Mouse (Mus musculus): Measurements from ENCODE around the gene Bud13. TPM values are rescaled to one million over a fixed set of nuclear protein-coding genes. Genes with fewer than 3 reads are reported as not detected.
A peak's percentile ranks its signal among the peaks of the same experiment; 100 is the strongest.
"Not testable (repeated sequence)": the region's sequence is repeated elsewhere in the genome, so short reads cannot be mapped to it uniquely, and the experiment has no call there.

Bud13 gene
- total RNA-seq, 2 experiments from 2014 or later, result 11.3 to 11.9 TPM

DNA sequence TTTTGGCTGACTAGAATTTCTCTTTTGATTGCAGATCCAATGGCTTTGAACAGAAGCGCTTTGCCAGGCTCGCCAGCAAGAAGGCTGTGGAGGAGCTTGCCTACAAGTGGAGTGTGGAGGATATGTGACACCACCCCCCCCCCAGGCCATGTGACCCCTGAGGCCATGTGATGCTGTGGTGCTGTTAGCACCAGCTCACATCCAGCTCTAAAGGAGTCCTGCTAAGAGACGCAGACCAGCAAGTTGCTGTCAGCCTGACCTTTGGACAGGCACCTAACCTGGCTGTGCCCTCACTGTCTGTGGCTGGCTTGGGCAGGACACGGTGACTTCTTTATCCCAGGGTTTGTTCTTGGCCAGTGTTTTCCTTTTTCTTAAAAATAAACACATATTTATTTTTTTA lies 15.6 kb downstream of the Bud13 start:
- no peak for DNase-seq (ENCODE audit: low spot score in 2 of 2)

- DNase-seq (ENCODE audit: low spot score in 2 of 2), result peak in 1 of 2 experiments; percentile 77
Measured at GRCm38 (mm10) chr9:46302142-46302541, 19.3 kb downstream of the Bud13 start.

DNA sequence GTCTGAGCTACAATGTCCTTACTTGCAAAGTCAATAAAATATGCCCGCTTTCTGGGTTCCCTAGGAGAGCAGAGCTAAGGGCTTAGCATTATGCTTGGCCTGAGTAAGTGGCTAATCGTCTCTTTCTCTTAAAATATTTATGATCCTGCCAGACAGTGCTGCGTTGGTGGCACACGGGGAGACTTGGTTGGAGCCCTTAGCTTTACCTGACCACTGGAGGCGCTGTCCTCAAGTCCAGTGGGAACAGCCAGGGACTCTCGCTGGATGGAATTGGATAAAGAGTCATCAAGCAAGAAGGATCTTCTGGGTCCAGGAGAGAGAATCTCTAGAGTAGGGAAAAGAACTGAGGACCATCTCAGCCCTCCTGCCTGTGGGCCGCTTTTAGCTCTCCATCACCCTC lies 26.3 kb downstream of the Bud13 start:
- no peak for DNase-seq (ENCODE audit: low spot score in 2 of 2)

DNA sequence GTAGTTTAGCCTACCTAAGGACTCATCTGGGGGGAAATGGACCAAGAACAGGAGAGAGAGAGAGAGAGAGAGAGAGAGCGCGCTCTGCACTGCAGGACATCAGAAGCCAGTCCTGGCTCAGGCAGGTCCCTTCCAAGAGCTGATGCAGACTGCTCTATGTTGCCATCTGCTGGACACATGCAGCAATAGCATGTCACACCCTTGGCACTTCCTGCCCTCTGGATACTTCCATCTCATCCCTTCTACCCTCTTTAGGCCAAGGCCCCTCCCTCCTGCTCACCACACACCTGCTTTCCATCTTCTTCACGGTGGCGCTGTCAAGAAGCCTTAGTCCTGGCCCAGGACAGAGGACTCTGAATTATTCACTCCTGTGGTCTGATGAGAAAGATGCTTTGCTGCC lies 31.7 kb downstream of the Bud13 start:
- peak; percentile 55 to 78 for DNase-seq (ENCODE audit: low spot score in 2 of 2)

- DNase-seq (ENCODE audit: low spot score in 2 of 2), result no peak
Measured at GRCm38 (mm10) chr9:46314921-46315320, 32.1 kb downstream of the Bud13 start.

GRCm38 (mm10) chr9:46315807-46316365 lies 33.1 kb downstream of the Bud13 start:
- DNase-seq (ENCODE audit: low spot score in 2 of 2), result peak; percentile 76 to 79

GRCm38 (mm10) chr9:46316388-46316787 lies 33.6 kb downstream of the Bud13 start:
- peak in 1 of 2 experiments; percentile 46 for DNase-seq (ENCODE audit: low spot score in 2 of 2)

- no peak for DNase-seq (ENCODE audit: low spot score in 2 of 2)
Measured at GRCm38 (mm10) chr9:46316909-46317308, 34.1 kb downstream of the Bud13 start.

DNA sequence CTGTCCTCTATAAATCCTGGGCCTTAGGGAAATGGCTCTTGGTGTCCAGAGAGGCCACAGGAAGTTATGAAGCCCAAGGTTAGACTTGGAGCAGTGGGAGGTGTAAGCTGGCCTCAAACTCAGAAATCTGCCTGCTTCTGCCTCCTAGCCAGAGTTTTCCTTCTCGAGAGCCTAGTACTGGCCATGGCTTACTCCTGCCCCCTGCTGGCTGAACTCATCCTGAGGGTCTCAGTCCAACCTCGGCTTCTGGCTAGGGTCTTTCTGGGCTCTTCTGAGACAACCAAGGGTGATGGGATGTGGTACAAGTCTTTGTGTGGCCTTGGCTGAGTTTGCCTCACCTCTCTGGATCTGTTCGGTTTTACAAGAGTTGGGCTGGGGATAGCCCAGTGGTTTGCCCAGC lies 35.1 kb downstream of the Bud13 start:
- no peak for DNase-seq (ENCODE audit: low spot score in 2 of 2)

GRCm38 (mm10) chr9:46319886-46320285 lies 37.1 kb downstream of the Bud13 start, which contains the start of gene 4931429L15Rik:
Gene 4931429L15Rik (minus strand): TSS chr9:46319986.
- DNase-seq (ENCODE audit: low spot score in 2 of 2), result not testable (repeated sequence)

GRCm38 (mm10) chr9:46320461-46320860 lies 37.7 kb downstream of the Bud13 start:
- DNase-seq (ENCODE audit: low spot score in 2 of 2), result no peak

- no peak for DNase-seq (ENCODE audit: low spot score in 2 of 2)
Measured at GRCm38 (mm10) chr9:46326694-46327405, 44.0 kb downstream of the Bud13 start.

GRCm38 (mm10) chr9:46327706-46328571 lies 45.1 kb downstream of the Bud13 start:
- no peak for DNase-seq (ENCODE audit: low spot score in 2 of 2)

DNA sequence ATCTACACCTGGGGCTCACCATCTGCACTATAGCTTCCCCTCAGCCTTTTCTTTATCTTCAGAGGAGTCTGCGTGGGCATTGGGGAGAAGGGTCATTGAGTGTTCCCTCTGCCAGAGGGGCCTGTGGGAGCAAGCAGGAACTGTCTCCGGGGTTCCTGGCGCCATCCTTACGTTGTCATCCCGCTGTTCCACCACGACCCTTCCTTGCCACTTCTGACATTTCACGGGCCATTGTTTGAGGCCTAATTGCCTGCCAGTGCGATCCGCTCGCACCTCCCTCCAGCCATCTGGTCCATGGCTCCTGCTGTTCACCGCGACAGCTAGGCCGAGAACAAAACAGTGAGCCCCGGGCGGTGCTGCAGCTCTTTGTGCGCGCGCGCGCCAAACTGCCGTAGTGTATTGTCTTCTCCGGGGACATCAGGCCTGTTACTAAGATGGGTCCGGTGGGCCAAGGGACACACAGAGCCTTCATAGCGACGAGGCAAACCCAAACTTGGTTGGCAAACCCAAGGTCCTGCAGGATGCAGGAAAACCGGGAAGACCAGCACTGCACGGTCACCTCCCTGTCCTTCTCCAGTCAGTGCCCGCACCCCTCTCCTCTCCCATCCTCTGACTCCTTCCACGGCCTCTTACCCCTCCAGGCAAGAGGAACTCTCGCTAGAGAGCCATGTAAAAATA lies 45.9 kb downstream of the Bud13 start:
- peak; percentile 61 to 83 for DNase-seq (ENCODE audit: low spot score in 2 of 2)

DNA sequence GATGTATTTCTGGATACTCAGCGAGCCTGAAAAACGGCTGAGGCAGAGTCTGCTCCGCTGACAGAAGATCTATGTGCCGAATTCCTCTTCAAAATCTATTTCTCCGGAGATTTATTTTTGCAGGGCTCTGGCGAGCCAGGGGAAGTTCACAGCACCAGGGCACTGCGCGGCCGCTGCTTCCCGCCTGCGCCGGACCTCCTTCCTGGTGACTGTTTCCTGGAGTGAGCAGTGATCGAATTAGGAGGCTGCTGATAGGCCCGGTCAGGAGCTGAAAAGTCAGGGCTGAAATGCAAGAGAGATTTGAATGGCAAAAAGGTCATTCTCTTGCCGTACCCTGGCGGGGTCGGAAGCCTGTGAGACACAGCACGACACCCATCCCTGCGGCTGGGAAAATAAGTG lies 46.4 kb downstream of the Bud13 start:
- DNase-seq (ENCODE audit: low spot score in 2 of 2), result no peak

GRCm38 (mm10) chr9:46329801-46330585 lies 47.2 kb downstream of the Bud13 start:
- DNase-seq (ENCODE audit: low spot score in 2 of 2), result no peak

GRCm38 (mm10) chr9:46330586-46330895 lies 47.7 kb downstream of the Bud13 start:
- DNase-seq (ENCODE audit: low spot score in 2 of 2), result no peak

DNA sequence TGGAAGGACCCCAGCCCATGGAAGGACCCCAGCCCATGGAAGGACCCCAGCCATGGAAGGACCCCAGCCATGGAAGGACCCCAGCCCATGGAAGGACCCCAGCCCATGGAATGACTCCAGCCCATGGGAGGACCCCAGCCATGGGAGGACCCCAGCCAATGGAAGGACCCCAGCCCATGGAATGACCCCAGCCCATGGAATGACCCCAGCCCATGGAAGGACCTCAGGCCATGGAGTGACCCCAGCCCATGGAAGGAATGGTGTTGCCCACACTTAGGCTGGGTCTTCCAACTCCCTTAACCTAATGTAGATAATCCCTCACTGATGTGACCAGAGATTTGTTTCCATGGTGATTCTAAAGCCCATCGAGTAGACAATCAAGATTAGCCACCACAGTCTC lies 48.5 kb downstream of the Bud13 start:
- DNase-seq (ENCODE audit: low spot score in 2 of 2), result no peak

- no peak for DNase-seq (ENCODE audit: low spot score in 2 of 2)
Measured at GRCm38 (mm10) chr9:46334471-46335025, 51.7 kb downstream of the Bud13 start.

DNA sequence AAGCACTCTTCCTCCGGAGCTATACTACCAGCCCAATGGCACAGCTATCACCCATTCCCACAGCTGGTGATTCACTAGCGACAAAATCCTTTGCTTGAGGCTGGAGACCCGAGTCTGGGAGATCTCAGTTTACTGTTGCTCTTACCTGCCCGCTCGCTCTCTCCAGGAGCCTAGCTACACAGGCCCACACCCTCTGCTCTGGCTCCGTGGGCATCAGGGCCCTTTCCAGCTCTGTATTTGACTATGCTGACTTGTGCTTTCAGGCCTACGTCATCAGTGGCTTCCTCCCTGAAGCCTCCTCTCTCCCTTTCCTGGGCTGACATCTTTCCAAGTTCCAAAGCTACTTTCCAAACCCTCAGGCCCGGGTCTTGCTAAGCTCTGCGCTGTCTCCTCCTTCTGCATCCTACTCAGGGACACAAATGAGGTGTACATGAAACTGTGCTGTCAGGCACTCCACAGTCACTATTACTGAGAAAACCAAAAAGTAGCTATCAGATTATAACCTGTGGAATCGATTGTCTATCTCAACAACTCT lies 52.7 kb downstream of the Bud13 start:
- no peak for DNase-seq (ENCODE audit: low spot score in 2 of 2)
